Mouse (Mus musculus) embryonic fibroblast, embryonic 13.5 days (primary cell): ENCODE results near the gene Kif23.

ENCODE experiments used
- CTCF ChIP-seq: IDR thresholded peaks from 2 replicates; pipeline ENCODE4 v1.5.1; 2011; ENCODE audit warnings: mild to moderate bottlenecking, control low read depth, low read length, moderate library complexity, borderline replicate concordance; ENCODE audit not compliant: insufficient read depth
- POLR2A ChIP-seq: IDR thresholded peaks from 2 replicates; pipeline ENCODE4 v1.6.1; 2011; ENCODE audit warnings: low read depth, mild to moderate bottlenecking, control low read depth, low read length, moderate library complexity

DNA sequence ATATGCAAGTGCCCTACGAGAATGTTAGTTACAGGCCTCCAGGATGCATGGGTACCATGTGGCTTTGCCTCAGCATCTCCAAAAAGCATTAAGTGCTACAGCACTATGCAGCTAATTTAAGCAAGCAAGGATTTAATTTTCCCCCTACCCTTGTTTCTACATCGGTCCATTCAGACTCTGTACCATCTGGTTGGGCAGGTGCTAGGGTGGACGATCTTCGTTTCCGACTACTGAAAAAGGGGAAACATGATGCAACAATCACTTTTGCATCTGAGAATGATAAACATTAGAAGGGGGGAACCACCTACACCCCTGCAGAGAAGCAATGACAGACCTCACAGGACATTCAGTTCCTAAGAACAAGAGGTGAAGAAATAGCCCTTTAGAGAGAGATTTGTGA lies 27.1 kb downstream of the Kif23 start:
- TF ChIP-seq POLR2A (no peak), CTCF (no peak)
